Mouse (Mus musculus) urinary bladder, adult 18-20 months (tissue): ENCODE measurements around the gene Skap2.

Source experiments
- DNase-seq, 2 experiments: peaks; one replicate each; pipeline ENCODE4 v3.0.0; 2022; ENCODE audit warnings: low spot score in 2 of 2, mixed read lengths in 2 of 2

Gene Skap2

GRCm38 (mm10) chr6:51849561-51849960 is 162.8 kb downstream of the Skap2 start:
- DNase-seq: no peak

DNA sequence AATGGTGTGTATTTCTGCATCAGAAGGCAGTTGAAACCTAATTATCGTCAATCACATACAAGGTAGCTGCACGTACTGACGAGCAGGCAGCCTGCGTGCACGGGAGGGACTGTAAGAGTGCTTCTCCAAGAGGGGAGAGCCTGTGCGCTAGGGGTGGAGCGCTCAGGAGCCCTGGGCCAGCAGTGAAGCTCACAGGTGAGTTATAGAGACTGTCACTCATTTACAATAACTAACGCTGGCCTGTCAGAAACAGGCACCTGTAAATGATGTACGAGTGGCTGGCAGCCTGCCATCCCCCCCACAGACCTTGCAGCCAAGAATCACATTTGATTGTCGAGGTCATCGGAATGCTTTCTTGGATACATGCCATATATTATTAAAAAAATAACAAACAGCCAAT is 168.2 kb downstream of the Skap2 start:
- no peak for DNase-seq

- no peak for DNase-seq
These were observed 169.3 kb downstream of the Skap2 start for GRCm38 (mm10) chr6:51843081-51843480.

GRCm38 (mm10) chr6:51838177-51838576 is 174.2 kb downstream of the Skap2 start:
- DNase-seq: no peak

DNA sequence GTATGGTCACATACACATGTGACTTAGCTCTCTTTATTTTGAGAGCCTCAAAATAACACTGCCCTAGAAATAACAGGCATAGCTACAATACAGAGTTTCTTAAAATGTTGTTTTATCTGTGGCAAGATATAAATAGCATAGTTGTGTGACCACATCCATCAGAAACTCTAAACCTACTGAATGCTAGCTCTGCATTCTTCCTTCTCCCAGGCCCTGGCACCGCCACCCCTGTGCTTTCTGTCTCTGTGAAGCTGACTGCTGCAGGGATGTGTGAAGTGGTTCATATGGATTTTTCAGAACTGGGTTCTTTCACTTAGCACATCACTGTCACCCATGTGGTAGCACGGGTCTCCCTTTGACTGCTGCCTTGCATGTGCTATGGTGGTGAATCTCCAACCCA is 179.0 kb downstream of the Skap2 start:
- no peak for DNase-seq

- DNase-seq: no peak
These were observed 186.7 kb downstream of the Skap2 start for GRCm38 (mm10) chr6:51825621-51826021.

DNA sequence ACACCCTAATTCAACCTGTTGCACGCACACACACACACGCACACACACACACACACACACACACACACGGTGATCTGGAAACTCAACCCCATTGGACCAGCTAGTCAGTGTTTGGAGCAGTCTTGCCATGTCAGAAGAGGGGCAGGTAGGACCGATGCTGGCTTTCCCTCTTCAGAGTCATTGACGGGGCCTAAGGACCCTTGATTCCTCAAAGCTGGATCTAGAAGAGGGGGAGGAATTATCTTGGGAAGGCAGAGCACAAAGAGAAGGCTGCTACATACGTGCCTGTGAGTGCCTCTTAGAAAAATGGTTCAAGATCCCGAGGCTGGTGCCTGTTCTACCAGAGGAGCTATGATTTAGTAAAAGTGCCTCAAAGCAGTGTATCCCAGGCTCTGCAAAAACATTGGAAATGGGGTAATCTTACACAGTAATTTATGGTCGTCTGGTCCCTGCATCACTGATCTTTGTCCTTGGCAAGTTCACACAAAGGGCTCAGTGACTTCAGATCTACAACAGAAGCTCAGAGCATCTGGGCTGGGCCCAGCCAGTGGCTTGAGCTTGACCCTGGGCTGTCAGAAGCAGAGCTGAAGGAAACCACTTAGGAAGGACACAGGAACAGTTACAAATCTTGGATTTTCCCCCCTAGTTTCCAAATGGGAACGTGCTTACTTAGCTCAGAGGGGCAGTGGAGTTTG is 188.1 kb downstream of the Skap2 start:
- DNase-seq: no peak

GRCm38 (mm10) chr6:51822049-51822448 is 190.3 kb downstream of the Skap2 start:
- no peak for DNase-seq

GRCm38 (mm10) chr6:51820853-51821252 is 191.5 kb downstream of the Skap2 start:
- DNase-seq: no peak

GRCm38 (mm10) chr6:51816892-51817621 is 195.3 kb downstream of the Skap2 start:
- DNase-seq: no peak

GRCm38 (mm10) chr6:51810906-51811305 is 201.4 kb downstream of the Skap2 start:
- no peak for DNase-seq

- DNase-seq: no peak
These were observed 203.1 kb downstream of the Skap2 start for GRCm38 (mm10) chr6:51809164-51809824.

- DNase-seq: no peak
These were observed 204.3 kb downstream of the Skap2 start for GRCm38 (mm10) chr6:51808011-51808410.
